Mouse (Mus musculus): Measurements from ENCODE around the gene Cfap157. TPM values are rescaled to one million over a fixed set of nuclear protein-coding genes. Genes with fewer than 3 reads are reported as not detected.

Cfap157 gene
- polyA plus RNA-seq, 1 experiment from 2014 or later, result 0.36 TPM

DNA sequence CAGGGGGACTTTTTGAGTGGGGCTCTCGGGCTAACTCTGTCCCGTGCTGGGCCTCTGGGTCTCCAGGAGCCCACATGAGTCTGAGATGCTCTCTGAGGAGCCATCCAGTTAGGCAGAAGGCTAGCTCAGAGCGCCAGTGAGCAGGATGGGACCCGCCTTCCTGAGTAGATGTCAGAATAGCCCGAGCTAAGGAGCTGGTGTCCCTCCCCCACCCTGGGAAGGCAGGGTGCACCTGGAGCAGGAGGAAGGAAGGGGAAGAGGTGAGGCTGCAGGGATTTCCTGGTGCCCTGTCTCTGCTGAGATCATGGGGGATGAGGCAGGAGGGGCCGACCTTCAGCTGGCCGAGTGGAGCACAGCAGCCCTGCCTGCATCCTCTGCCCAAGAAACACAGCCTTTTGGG, 55.8 kb downstream of the Cfap157 start:
- H3K9ac ChIP-seq (ENCODE audit: low read length), result peak overlapping the region; percentile 42
- peak overlapping the region; percentile 48 for H3K4me2 ChIP-seq (ENCODE audit: low read length)
- H3K4me3 ChIP-seq (ENCODE audit: control insufficient read depth in 1 of 2, insufficient read depth in 1 of 2, low read depth in 1 of 2, low read length in 2 of 2), result peak overlapping the region; percentile 30 to 53
- H3K27me3 ChIP-seq (ENCODE audit: control insufficient read depth, insufficient read depth, low read length), result no peaks in the 10 kb centered on the region
- no peaks in the 10 kb centered on the region for H3K9me3 ChIP-seq (ENCODE audit: control insufficient read depth, low read length)
- peaks cover 6 to 13% of the 10 kb centered on the region in 2 experiments for H3K4me1 ChIP-seq (ENCODE audit: control insufficient read depth in 2 of 2, insufficient read depth in 2 of 2, low read length in 2 of 2)
- H3K27ac ChIP-seq (replicated peaks in 1 of 2; ENCODE audit: control insufficient read depth in 1 of 2, insufficient read depth in 1 of 2, low read depth in 2 of 2, low read length in 2 of 2), result peak overlapping the region; percentile 57 to 65
- ATAC-seq (ENCODE audit: insufficient number of reproducible peaks, insufficient read depth, low FRiP score, low read depth), result peak; percentile 22; the same call in 1 of the 2 replicates
- 39% methylated on average over 7 of the region's 7 CpGs for WGBS
- no peaks in the 10 kb centered on the region for H3K36me3 ChIP-seq (ENCODE audit: control insufficient read depth, insufficient read depth, low read length)

DNA sequence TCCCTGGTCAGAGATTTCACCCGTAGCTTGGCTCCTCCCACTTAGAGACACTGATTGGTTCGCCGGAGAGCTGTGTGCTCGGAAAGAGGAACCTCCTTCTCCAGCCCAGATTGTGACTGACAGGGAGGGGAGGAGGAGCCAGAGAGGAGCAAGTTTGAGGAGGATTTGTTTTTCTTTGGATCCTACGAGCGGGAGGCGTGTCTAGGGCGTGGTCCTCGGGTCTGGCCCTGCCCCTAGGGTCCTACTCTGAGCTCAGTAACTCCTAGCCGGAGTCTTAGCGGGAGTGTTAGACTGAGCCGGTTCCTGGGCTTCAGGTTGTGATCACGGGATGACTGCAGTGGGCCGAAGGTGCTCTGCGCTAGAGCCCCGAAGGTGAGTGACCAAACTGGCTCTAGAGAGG, 56.8 kb downstream of the Cfap157 start:
- no peaks in the 10 kb centered on the region for H3K27me3 ChIP-seq (ENCODE audit: control insufficient read depth, insufficient read depth, low read length)
- peak overlapping the region; percentile 30 to 53 for H3K4me3 ChIP-seq (ENCODE audit: control insufficient read depth in 1 of 2, insufficient read depth in 1 of 2, low read depth in 1 of 2, low read length in 2 of 2)
- H3K9me3 ChIP-seq (ENCODE audit: control insufficient read depth, low read length), result no peaks in the 10 kb centered on the region
- ATAC-seq (ENCODE audit: insufficient number of reproducible peaks, insufficient read depth, low FRiP score, low read depth), result peak; percentile 96
- under 1% methylated on average over 16 of the region's 16 CpGs for WGBS
- peak overlapping the region; percentile 20 to 46; a peak in 3 of 4 replicates for H3K27ac ChIP-seq (replicated peaks in 1 of 2; ENCODE audit: control insufficient read depth in 1 of 2, insufficient read depth in 1 of 2, low read depth in 2 of 2, low read length in 2 of 2)
- peaks cover 6 to 13% of the 10 kb centered on the region in 2 experiments for H3K4me1 ChIP-seq (ENCODE audit: control insufficient read depth in 2 of 2, insufficient read depth in 2 of 2, low read length in 2 of 2)
- H3K9ac ChIP-seq (ENCODE audit: low read length), result peak overlapping the region; percentile 45
- H3K36me3 ChIP-seq (ENCODE audit: control insufficient read depth, insufficient read depth, low read length), result no peaks in the 10 kb centered on the region
- H3K4me2 ChIP-seq (ENCODE audit: low read length), result peak overlapping the region; percentile 48

Other genes with a start within 250 kb of the Cfap157 start
- 5.8 and 6.3 TPM in 2 replicates for gene Fam102a, start 249.1 kb downstream of the Cfap157 start, polyA plus RNA-seq (2014; fragmentation: Nextera tagmentation; extraction: Ambion mirVana)
- 72.9 and 85.0 TPM in 2 replicates for gene Dpm2, start 213.6 kb downstream of the Cfap157 start, polyA plus RNA-seq (2014; fragmentation: Nextera tagmentation; extraction: Ambion mirVana)
- gene Pip5kl1, start 209.6 kb downstream of the Cfap157 start, polyA plus RNA-seq (2014; fragmentation: Nextera tagmentation; extraction: Ambion mirVana), result 0.19 TPM in 1 of 2 replicates, not detected in the other
- 0.13 TPM in 1 of 2 replicates, not detected in the other for gene 9430097D07Rik, start 208.7 kb downstream of the Cfap157 start, polyA plus RNA-seq (2014; fragmentation: Nextera tagmentation; extraction: Ambion mirVana)
- 33.4 and 35.7 TPM in 2 replicates for gene St6galnac4, start 197.3 kb downstream of the Cfap157 start, polyA plus RNA-seq (2014; fragmentation: Nextera tagmentation; extraction: Ambion mirVana)
- gene St6galnac6, start 184.7 kb downstream of the Cfap157 start, polyA plus RNA-seq (2014; fragmentation: Nextera tagmentation; extraction: Ambion mirVana), result 11.0 and 12.2 TPM in 2 replicates
- gene Ak1, start 162.7 kb downstream of the Cfap157 start, polyA plus RNA-seq (2014; fragmentation: Nextera tagmentation; extraction: Ambion mirVana), result 336 and 355 TPM in 2 replicates
- gene Eng, start 137.8 kb downstream of the Cfap157 start, polyA plus RNA-seq (2014; fragmentation: Nextera tagmentation; extraction: Ambion mirVana), result 146 and 148 TPM in 2 replicates
- 12.1 and 12.2 TPM in 2 replicates for gene Fpgs, start 80.3 kb downstream of the Cfap157 start, polyA plus RNA-seq (2014; fragmentation: Nextera tagmentation; extraction: Ambion mirVana)
- 44.5 and 45.3 TPM in 2 replicates for gene Cdk9, start 71.4 kb downstream of the Cfap157 start, polyA plus RNA-seq (2014; fragmentation: Nextera tagmentation; extraction: Ambion mirVana)
- gene Sh2d3c, start 63.4 kb downstream of the Cfap157 start, polyA plus RNA-seq (2014; fragmentation: Nextera tagmentation; extraction: Ambion mirVana), result 23.7 and 27.7 TPM in 2 replicates
- 0.68 TPM in 1 of 2 replicates, not detected in the other for gene 6330409D20Rik, start 43.4 kb downstream of the Cfap157 start, polyA plus RNA-seq (2014; fragmentation: Nextera tagmentation; extraction: Ambion mirVana)
- gene Tor2a, start 27.2 kb downstream of the Cfap157 start, polyA plus RNA-seq (2014; fragmentation: Nextera tagmentation; extraction: Ambion mirVana), result 38.0 and 42.7 TPM in 2 replicates
- gene Ttc16, start 8.8 kb downstream of the Cfap157 start, polyA plus RNA-seq (2014; fragmentation: Nextera tagmentation; extraction: Ambion mirVana), result 0.22 TPM in 1 of 2 replicates, not detected in the other
- gene Ptrh1, start 8.6 kb downstream of the Cfap157 start, polyA plus RNA-seq (2014; fragmentation: Nextera tagmentation; extraction: Ambion mirVana), result 2.6 and 3.6 TPM in 2 replicates
- 28.7 and 29.7 TPM in 2 replicates for gene Stxbp1, start 62.8 kb upstream of the Cfap157 start, polyA plus RNA-seq (2014; fragmentation: Nextera tagmentation; extraction: Ambion mirVana)
- 18.1 and 25.1 TPM in 2 replicates for gene Fam129b, start 91.7 kb upstream of the Cfap157 start, polyA plus RNA-seq (2014; fragmentation: Nextera tagmentation; extraction: Ambion mirVana)
- 112 and 129 TPM in 2 replicates for gene Rpl12, start 177.1 kb upstream of the Cfap157 start, polyA plus RNA-seq (2014; fragmentation: Nextera tagmentation; extraction: Ambion mirVana)
- gene Lrsam1, start 177.2 kb upstream of the Cfap157 start, polyA plus RNA-seq (2014; fragmentation: Nextera tagmentation; extraction: Ambion mirVana), result 6.3 and 7.4 TPM in 2 replicates
- 16.9 and 17.1 TPM in 2 replicates for gene Slc2a8, start 197.7 kb upstream of the Cfap157 start, polyA plus RNA-seq (2014; fragmentation: Nextera tagmentation; extraction: Ambion mirVana)

Data from heart, embryonic 14.5 days (tissue).